Mouse (Mus musculus) 3T3-L1 (cell line): ENCODE results near the gene Mlph.

ENCODE experiments used
- DNase-seq: peaks from one replicate; pipeline ENCODE4 v3.0.0-alpha.2; 2015; ENCODE audit warnings: low read depth, low spot score

Mlph gene

GRCm38 (mm10) chr1:90969347-90969784, 54.5 kb downstream of the Mlph start, which contains the start of gene Rab17:
TSS of gene Rab17 (minus strand) at chr1:90969661.
- no peak for DNase-seq

- no peak for DNase-seq
These were observed 55.1 kb downstream of the Mlph start for GRCm38 (mm10) chr1:90969881-90970390.

DNA sequence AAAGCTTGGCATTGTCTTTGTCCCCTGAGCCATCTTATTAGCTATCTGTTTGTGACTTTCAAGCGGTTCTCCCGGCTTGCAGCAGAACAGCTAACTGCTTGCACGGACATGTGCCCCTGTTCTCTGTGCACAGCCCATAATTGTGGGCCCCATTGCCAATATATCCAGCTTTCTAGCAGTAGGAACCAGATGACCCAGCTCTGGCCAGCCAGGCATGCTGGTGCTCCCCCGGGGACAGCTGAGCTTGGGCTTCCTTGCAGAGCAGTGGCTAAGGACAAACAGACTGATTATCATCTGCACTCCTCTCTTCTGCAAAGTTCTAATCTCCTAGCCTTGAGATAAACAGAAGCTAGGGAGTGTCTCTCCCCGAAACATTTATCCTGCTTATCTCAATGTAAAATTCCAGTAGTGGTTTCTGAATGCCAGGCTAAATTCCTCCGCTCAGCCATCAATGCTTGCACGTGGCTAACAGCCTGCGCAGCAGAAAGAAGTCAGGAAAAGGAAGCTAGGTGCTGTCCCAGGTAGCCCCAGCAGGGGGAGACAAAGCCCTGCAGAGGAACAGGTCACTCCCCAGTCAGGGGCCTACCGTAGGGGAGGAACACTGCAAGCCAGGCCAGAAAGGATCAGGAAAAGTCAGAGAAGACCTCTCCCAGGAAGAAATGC, 58.2 kb downstream of the Mlph start:
- peak; percentile 97 for DNase-seq

DNA sequence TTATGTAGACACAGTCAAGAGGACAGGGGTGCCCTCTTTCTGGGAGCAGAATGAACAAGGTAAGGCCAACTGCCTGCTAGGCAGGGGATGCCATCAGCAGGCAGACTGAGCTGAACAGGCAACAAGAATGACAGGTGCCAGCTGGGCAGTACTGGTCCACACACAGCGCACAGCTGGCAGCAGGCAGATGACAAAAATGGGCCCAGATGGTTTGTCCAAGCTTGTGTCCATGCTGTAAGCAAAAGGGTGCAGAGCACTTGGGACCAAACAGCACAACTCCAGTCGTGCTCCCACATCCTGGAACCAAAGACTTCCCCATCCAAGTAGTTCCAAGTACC, 58.7 kb downstream of the Mlph start:
- no peak for DNase-seq

- DNase-seq, result peak; percentile 99
These were observed 60.2 kb downstream of the Mlph start for GRCm38 (mm10) chr1:90974906-90975649.

- no peak for DNase-seq
These were observed 61.1 kb downstream of the Mlph start for GRCm38 (mm10) chr1:90975960-90976359.

- DNase-seq, result peak; percentile 90
These were observed 65.9 kb downstream of the Mlph start for GRCm38 (mm10) chr1:90980638-90981330.

- DNase-seq, result peak; percentile 71
These were observed 66.5 kb downstream of the Mlph start for GRCm38 (mm10) chr1:90981346-90981745.

DNA sequence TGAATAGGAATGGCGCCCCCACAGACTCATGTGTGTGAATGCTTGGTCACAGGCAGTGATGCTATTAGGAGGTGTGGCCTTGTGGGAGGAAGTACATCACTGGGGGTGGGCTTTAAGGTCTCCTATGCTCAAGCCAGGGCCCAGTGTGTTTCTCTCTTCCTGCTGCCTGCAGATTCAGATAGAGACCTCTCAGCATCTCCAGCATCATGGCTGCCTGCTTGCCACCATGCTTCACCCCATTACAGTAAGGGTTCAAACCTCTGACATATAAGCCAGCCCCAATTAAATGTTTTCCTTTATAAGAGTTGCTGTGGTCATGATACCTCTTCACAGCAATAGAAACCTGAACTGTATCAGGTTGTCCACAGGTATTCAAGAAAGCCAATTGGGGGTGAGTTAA, 81.0 kb downstream of the Mlph start:
- no peak for DNase-seq

DNA sequence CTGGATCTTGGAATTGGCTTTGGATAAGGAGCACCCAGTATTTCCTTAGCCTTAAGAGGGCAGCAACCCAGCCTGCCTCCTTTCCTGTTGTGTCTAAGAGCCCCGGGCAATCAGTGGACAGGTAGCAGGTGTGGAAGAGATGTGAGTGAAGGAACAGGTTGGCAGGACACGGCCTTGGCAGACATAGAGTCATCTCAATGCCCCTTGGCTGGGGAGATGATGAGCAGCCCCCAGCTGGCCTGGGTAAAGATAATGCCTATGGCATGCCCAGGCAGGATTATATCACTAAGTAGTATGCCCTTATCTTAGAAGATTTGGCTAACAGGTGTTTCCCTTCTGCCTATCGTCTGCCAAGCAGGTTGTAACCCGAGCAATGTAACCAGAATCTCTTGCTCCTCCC, 82.3 kb downstream of the Mlph start:
- no peak for DNase-seq

GRCm38 (mm10) chr1:90997641-90998040, 82.8 kb downstream of the Mlph start:
- no peak for DNase-seq

DNA sequence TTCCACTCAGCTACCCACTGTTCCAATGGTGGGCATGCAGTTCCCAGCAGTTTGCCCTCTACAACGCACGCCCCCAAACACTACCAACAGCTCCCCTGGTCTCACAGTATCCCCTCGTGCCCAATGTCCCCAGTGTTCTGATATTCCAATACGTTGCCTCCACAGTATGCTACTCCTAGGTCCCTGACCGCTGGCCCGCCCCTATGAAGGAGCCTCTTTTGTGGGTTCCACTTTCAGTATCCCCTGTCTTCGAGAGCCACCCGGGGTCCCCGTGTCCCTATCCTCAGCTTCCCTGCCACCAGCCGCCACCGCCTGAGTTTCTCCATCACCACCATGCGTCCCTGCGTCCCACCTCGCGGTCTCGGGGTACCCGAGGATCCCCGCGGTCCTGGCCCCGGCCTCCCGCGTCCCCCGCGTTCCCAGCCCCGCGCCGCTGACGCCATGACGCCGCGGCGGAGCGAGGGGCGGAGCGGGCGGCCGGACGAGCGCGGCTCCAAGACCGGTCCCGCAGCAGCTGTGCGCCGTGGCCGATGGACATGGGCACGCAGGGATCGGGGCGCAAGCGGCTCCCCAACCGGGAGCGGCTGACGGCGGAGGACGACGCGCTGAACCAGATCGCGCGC, 83.5 kb downstream of the Mlph start, which contains the start of gene Lrrfip1:
Gene Lrrfip1 (plus strand): TSS at position 470 of the 623 bp plus-strand sequence.
- DNase-seq, result peak; percentile 47

- DNase-seq, result peak; percentile 47
These were observed 84.2 kb downstream of the Mlph start for GRCm38 (mm10) chr1:90998891-90999611.

GRCm38 (mm10) chr1:90999911-91000601, 85.2 kb downstream of the Mlph start:
- no peak for DNase-seq
